Mouse (Mus musculus): ENCODE data around the gene Elovl3.
"Not testable (repeated sequence)": the region's sequence is repeated elsewhere in the genome, so short reads cannot be mapped to it uniquely, and the experiment has no call there.

The Elovl3 gene

DNA sequence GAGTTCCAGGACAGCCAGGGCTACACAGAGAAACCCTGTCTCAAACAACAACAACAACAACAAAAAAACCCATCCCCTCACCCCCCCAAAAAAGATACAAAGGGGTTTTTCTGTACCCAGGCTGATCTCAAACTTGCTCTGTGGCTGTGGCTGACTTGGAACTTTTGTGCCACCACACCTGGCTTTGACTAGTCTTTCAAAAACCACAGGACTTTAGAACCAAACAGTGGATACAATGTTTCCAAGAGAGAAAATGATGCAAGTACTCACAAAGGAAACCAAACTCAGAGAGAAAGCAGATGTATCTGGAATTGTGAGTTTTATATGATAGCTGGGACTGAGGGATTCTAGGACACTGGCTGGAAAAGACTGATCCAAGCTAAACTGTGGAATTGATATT lies 7.0 kb upstream of the Elovl3 start:
- CTCF ChIA-PET = no interaction called here
- POLR2A ChIA-PET = interaction anchor here in 1 of 4 experiments (0.7 kb wide), 1 partner anchor 50 kb away, joined by 3 read pairs; no protein-coding TSS in a partner anchor

DNA sequence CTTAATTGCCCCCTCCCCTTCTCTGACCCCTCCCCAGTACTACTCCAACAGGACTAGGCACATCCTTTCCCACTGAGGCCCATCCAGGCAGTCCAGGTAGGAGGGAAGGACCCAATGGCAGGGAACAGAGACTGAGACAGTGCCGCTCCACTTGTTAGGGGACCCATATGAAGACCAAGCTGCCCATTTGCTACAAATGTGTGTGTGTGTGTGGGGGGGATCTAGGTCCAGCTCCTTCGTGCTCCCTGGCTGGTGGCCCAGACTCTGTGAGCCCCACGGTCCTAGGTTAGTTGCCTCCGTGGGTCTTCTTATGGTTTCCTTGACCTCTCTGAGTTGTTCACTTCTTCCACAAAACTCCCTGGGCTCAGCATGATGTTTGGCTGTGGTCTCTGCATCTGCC lies 5.4 kb upstream of the Elovl3 start:
- ChIA-PET CTCF (no interaction called here), POLR2A (interaction anchor here in 2 of 4 experiments (1.0 to 1.4 kb wide), 2 partner anchors 10 to 26 kb away, joined by 3 to 4 read pairs; partner anchors contain the start of gene Gbf1 (in 1 of the 2))

DNA sequence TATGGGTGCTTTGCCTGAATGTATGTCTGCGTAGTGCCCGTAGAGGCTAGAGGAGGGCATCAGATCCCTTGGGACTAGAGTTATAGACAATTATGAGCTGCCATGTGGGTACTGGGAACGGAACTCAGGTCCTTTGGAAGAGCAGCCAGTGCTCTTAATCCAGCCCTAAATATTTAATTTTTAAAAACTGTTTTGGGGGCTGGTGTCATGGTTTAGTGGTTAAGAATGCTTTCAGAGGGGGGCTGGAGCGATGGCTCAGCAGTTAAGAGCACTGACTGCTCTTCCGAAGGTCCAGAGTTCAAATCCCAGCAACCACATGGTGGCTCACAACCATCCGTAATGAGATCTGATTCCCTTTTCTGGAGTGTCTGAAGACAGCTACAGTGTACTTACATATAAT lies 2.0 kb upstream of the Elovl3 start:
- CTCF ChIA-PET, POLR2A ChIA-PET: not testable (repeated sequence)

DNA sequence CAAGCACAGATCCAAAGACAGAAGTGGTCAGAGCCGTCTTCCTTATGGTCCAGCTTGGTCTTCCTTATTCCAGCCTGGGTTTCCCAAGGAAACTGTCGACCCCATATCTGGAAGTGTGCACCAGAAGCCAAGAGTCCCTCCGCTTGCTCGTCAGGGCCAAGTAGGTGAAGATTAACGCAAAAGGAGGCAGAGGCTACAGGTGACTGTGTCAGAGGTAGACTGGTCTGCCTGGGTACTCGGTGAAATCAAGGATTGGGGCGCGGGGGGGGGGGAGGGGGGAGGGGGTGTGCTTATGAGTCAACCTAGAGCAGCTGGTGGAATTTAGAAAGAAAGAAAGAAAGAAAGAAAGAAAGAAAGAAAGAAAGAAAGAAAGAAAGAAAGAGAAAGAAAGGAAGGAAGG lies 414 bp upstream of the Elovl3 start:
- POLR2A ChIA-PET = interaction anchor here in 3 of 4 experiments (0.6 to 1.6 kb wide), 9 partner anchors 16 to 364 kb away, joined by 3 to 7 read pairs (median 3); partner anchors contain the start of genes Gbf1 (in 1 of the 3) and Pitx3 (in 1 of the 3)
- CTCF ChIA-PET = interaction anchor here in 2 of 4 experiments (0.9 to 1.6 kb wide), 7 partner anchors 117 to 1612 kb away, joined by 3 to 7 read pairs (median 4); partner anchors contain the start of gene Nfkb2 (in 1 of the 2)

DNA sequence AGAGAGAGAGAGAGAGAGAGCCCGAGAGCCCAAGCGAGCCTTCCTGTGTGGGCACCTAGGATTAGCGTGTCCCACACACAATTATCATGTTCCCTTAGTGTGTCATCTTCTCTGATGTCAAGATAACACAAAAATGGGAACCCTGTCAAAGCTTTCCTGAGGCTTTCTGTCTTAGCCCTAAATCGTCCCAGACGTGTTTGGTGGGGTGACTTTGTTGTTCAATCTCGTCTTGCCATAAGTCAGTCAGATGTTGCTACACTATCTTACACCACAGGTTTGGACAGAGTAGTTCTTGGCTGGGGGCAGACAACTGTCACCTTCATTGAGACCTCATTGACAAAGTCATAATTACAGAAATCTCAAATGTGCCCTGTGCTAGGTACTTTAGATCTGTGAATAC lies 880 bp downstream of the Elovl3 start:
- CTCF ChIA-PET = interaction anchor here in 3 of 4 experiments (0.6 to 1.6 kb wide), 6 partner anchors 142 to 328 kb away, joined by 3 to 16 read pairs (median 4); partner anchors contain the start of gene Nfkb2 (in 2 of the 3)
- POLR2A ChIA-PET = interaction anchor here (0.5 to 1.3 kb wide), 5 partner anchors 44 to 931 kb away, joined by 3 read pairs; partner anchors contain the start of gene Actr1a (in 1 of the 4)

DNA sequence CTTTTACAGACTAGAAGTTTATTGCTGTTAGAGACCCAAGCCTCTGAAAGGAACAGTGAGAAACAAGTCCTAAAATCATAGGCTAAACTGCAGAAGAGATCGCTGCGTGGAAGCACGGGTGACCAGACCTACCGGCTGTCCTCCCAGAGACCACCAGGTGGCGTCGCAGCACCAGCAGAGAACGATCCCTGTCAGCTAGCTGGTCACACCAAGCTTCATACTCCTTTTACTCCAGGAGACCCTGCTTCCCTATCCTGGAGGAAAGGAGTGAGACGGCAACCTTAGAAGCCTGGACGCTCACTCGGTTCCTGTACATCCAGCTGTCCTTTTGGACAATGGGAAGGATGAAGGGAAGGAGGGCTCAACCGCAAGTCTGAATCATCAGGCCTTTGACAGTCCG lies 3.6 kb downstream of the Elovl3 start:
- ChIA-PET CTCF (interaction anchor here (0.6 to 4.8 kb wide), 57 partner anchors 9 to 915 kb away, joined by 3 to 67 read pairs (median 4); partner anchors contain the start of genes Gbf1 (in 2 of the 4), Pitx3 (in 2 of the 4), Nfkb2 (in 1 of the 4) and Sufu (in 1 of the 4)), POLR2A (interaction anchor here in 2 of 4 experiments (0.6 to 2.6 kb wide), 15 partner anchors 9 to 262 kb away, joined by 3 to 16 read pairs (median 4); partner anchors contain the start of genes Gbf1 (in 2 of the 2), Fbxl15 (in 1 of the 2), Nolc1 (in 1 of the 2) and Pitx3 (in 1 of the 2))

DNA sequence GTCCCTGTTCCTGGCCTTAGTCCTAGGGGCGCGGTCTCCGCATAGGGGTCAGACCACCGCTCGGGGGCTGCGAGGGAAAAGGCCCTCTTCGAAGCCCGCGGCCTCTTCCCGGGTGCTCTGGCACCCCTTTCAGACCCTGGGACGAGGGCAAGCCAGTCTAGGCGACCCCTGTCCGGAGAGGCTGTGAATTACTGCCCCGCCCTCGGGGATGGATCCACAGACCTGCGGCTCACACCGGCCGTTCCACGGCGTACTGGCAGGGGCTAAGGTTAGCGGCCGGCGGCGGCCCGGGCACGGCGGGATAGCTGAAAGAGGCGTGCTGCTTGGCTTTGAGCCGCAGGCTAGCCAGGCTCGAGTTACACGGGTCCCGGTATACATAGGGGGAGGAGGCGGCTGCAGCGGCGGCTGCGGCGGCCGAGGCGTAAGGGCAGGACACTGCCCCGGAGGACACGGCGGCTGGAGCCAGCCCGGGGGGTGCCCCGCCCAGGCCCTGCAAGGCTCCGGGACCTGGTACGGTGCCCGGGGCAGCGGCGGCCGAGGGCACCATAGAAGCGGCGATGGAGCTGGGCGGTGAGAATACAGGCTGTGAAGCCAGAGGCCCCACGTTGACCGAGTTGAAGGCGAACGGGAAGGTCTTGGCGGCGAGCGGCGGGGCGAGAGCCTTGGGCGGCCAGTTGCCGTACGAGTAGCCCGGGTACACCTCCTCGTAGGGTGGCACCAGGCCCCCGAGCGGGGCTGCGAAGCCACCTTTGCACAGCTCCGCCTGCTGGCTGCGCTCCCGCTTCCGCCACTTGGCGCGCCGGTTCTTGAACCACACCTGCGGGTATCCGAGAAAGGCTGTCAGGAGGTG lies 4.3 kb downstream of the Elovl3 start:
- ChIA-PET CTCF (interaction anchor here (0.6 to 4.8 kb wide), 74 partner anchors 11 to 880 kb away, joined by 3 to 67 read pairs (median 4); partner anchors contain the start of genes Gbf1 (in 2 of the 4), Nfkb2 (in 2 of the 4), Pitx3 (in 2 of the 4) and Sufu (in 1 of the 4)), POLR2A (interaction anchor here in 2 of 4 experiments (0.6 to 2.6 kb wide), 19 partner anchors 8 to 261 kb away, joined by 3 to 16 read pairs (median 4); partner anchors contain the start of genes Gbf1 (in 2 of the 2), Sufu (in 2 of the 2), Fbxl15 (in 1 of the 2) and Nfkb2 (in 1 of the 2))

DNA sequence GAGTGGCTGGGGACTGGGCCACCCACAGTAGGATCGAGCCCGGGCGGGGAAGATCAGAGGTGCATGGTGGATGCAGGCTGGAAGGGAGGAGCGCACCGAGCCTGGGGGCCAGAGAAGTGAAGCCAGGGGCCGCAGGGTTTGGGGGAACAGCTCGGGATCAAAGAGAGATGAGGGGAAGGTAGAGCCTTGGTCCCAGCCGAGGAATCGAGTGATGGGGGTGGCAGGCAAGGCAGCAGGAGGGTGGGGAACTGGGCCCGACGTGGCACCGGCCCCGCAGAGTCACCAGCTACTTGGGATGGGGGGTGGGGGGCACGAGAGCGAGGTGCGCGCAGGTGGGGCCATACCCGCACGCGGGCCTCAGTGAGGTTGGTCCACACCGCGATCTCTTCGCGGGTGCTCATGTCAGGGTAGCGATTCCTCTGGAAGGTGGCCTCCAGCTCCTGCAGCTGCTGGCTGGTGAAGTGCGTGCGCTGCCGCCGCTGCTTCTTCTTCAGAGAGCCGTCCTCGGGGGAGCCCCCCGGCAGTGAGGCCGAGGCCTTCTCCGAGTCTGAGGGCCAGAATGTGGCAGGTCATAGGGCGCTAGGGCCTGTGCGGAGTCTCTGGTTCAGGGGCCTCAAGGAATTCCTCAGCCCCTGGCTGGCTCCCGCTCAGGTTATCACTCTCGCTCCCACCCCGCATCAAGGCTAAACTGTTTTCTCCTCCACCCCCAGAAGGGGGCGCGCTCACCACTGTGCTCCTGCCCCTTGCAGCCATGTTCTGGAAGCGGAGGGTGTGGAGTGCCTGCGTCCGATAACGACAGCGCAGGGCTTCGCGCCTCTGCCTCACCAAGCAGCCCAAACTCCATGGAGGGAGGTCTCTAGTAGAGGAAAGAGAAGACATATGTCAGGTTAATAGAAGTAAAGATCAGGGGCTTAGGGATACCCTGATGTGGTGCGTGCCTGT lies 5.2 kb downstream of the Elovl3 start:
- ChIA-PET POLR2A (interaction anchor here in 2 of 4 experiments (0.6 to 2.6 kb wide), 14 partner anchors 10 to 260 kb away, joined by 3 to 16 read pairs (median 4); partner anchors contain the start of genes Gbf1 (in 2 of the 2), Nfkb2 (in 1 of the 2), Pitx3 (in 1 of the 2) and Sufu (in 1 of the 2)), CTCF (interaction anchor here (0.6 to 4.8 kb wide), 49 partner anchors 10 to 879 kb away, joined by 3 to 67 read pairs (median 6); partner anchors contain the start of genes Gbf1 (in 2 of the 4), Nfkb2 (in 2 of the 4) and Pitx3 (in 2 of the 4))

DNA sequence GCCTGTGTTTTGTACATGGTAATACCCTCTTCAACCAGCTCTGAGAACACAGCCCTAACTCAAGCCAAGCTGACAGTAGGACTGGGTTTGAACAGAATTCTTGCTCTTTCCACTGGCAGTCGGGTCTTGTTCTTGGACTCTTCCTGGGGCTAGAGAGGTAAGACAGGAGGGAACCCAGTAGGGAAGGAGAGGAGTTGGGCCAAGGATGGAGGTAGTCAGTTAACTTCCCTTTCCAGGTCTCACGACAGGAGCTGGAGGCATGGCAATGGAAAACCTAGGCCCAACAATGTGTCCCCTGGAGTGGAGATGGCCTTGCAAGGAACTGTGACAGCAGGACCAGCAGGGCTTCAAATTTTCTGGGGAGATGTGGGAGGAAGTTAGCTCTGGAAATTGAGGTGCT lies 8.6 kb downstream of the Elovl3 start:
- POLR2A ChIA-PET = interaction anchor here in 2 of 4 experiments (0.5 to 1.4 kb wide), 4 partner anchors 38 to 1262 kb away, joined by 3 to 9 read pairs (median 4); no protein-coding TSS in a partner anchor
- CTCF ChIA-PET = interaction anchor here (0.6 to 1.3 kb wide), 9 partner anchors 12 to 1786 kb away, joined by 3 to 8 read pairs (median 3); partner anchors contain the start of genes Nfkb2 (in 2 of the 4) and Gbf1 (in 1 of the 4)

DNA sequence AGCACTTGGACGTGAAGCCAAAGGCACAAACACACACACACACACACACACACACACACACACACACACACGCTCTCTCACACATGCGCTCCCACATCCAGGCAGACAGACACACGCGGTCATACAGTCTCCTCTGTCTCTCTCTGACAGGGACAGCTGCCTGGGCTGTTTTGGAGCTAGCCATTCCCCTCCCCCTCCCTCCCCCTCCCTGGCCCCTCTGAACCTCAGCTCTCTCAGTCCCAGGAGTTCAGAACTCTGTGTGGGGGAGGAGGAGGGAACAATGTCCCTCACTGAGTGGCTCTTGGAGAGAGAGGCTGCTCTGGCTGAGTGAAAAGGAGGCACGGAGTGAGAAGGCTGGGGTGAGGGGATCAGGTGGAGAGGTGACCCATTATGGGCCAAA lies 9.4 kb downstream of the Elovl3 start:
- CTCF ChIA-PET = interaction anchor here (0.6 to 1.3 kb wide), 7 partner anchors 19 to 1785 kb away, joined by 3 to 8 read pairs (median 3); no protein-coding TSS in a partner anchor
- POLR2A ChIA-PET = interaction anchor here in 3 of 4 experiments (0.7 to 1.7 kb wide), 4 partner anchors 11 to 1262 kb away, joined by 3 to 9 read pairs (median 6); partner anchors contain the start of gene Gbf1 (in 1 of the 3)

DNA sequence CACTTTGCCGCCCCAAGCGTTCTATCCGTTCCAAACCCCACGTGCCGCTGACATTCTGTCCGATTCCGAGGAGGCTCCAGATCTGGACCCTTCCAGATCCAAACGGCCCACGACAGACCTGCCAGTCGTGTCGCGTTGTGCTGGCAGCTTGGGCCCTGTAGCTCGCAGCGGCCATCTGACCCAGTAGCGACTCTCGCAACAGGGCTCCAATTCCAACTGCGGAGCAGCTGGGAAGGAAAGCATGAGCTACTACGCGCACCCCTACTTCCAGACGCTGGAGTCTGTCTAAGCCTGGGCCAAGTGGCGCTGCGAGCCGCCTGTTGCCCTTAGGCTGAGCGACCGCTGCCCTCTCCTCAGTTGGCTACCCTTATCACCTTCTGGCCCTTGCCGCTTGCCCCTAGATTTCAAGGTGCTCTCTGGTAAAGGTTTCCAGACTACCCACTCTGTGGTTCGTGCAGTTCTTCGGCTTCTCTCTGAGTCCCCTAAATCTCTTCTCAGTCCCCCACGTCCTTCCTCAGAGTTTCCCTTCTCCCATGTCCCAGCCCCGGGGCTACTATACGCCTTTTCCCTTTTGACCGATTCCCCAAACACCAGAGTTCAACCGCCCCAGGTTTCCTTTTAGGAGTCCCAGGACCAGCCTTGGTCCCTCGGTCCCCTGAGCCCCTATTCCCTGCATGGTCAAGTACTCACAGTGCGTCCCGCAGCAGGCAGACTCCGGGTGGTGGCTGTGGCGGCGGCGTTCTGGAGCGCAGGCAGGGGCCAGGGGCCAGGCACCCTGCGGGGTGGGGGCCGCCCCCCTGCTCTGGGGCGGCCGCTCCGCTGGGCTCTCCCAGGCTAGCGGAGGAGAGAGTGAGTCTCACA lies 16.0 kb downstream of the Elovl3 start, which contains the start of gene Pitx3:
Pitx3 (minus strand) TSS at position 816 of the 861 bp plus-strand sequence.
- CTCF ChIA-PET = interaction anchor here in 3 of 4 experiments (0.7 to 4.6 kb wide), 14 partner anchors 9 to 182 kb away, joined by 3 to 37 read pairs (median 4); partner anchors contain the start of gene Nfkb2 (in 1 of the 3)
- POLR2A ChIA-PET = interaction anchor here (0.5 to 3.0 kb wide), 16 partner anchors 12 to 161 kb away, joined by 3 to 16 read pairs (median 3); partner anchors contain the start of genes Elovl3 (in 2 of the 4) and Nfkb2 (in 1 of the 4)

DNA sequence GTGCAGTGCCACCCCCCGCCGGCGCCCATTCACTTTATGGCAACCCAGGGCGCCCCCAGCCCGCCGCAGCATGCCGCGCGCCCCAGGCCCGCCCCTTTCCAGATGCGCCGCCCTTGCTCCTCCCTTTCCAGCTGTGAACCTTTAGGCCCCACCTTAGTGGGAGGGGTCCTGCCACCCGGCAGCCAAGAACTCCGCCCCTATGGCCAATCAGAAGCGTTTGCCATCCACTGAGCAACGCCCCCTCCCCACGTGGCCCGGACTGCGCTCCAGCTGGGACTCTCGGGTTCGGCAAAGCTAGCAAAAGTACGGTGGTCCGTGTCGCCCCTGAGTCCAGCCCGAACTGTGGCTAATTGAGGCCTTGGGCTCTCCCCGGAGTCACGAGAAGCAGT lies 16.7 kb downstream of the Elovl3 start:
- POLR2A ChIA-PET = interaction anchor here in 3 of 4 experiments (0.7 to 3.0 kb wide), 11 partner anchors 13 to 369 kb away, joined by 3 to 16 read pairs (median 3); partner anchors contain the start of genes Elovl3 (in 1 of the 3) and Nfkb2 (in 1 of the 3)
- CTCF ChIA-PET = interaction anchor here in 3 of 4 experiments (0.6 to 4.6 kb wide), 13 partner anchors 10 to 375 kb away, joined by 3 to 37 read pairs (median 3); partner anchors contain the start of gene Nfkb2 (in 1 of the 3)

DNA sequence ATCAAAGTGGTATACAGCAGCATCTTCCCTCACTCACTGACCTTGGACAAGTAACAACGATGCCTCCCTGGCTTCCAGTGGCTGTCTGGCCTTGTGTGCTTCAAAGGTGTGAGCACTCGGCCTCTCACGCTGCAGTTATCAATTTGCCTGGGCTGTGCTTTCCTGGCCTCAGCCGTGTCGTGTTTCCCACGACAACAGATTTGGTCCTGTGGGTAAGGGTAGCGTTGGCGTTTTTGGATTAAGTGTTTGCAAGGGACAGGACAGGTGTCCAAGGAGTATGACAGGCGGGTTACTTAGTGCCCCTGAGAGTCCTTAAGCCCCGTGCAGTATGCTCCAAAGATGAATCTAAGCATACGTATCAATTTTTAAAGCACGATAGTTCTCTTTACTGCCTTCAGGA lies 17.4 kb downstream of the Elovl3 start:
- POLR2A ChIA-PET = interaction anchor here in 3 of 4 experiments (0.7 to 1.5 kb wide), 6 partner anchors 21 to 368 kb away, joined by 3 to 5 read pairs (median 3); partner anchors contain the start of gene Nfkb2 (in 1 of the 3)
- CTCF ChIA-PET = interaction anchor here in 3 of 4 experiments (0.7 to 4.6 kb wide), 7 partner anchors 13 to 181 kb away, joined by 3 to 37 read pairs (median 4); no protein-coding TSS in a partner anchor

DNA sequence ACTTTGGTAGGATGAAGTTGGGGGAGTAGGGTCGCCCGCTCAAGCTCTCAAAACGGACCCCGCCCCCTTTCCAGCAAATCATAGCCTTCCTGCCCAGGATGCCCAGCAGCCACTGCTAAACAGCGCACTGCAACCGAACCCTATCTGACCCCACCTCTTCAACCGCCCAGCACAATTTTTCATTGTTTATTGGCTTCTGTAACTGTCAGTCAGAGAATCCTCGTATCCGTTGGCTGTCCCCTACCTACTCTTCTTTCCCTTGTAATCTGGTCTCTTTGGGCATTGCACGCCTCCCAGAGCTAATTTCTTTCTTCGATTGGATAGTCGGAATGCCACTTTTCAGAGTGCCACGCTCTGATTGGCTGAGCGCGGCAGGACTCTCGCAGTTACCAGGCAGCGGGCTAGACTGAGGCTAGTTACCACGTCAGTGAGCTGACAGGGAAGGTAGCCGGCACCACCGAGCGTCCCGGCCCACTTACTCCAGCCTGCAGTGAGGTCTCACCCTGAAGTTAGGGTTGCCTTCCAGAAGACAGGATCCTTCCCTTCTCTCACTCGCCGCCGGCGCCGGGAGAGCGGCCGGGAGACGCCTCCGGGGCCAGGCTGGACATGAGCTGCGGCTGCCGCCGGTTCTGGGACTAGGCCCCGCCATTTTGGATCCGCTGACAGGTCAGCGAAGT lies 20.6 kb downstream of the Elovl3 start, which contains the start of gene Gbf1:
Gbf1 (plus strand) TSS at position 383 of the 677 bp plus-strand sequence.
- ChIA-PET POLR2A (interaction anchor here (0.5 to 2.4 kb wide), 49 partner anchors 9 to 864 kb away, joined by 3 to 16 read pairs (median 4); partner anchors contain the start of genes Fbxl15 (in 3 of the 4), Borcs7 (in 1 of the 4), Cuedc2 (in 1 of the 4) and Elovl3 (in 1 of the 4)), CTCF (interaction anchor here (0.5 to 2.3 kb wide), 16 partner anchors 10 to 1102 kb away, joined by 3 to 20 read pairs (median 4); partner anchors contain the start of genes Nfkb2 (in 2 of the 4), Elovl3 (in 1 of the 4) and Sufu (in 1 of the 4))

DNA sequence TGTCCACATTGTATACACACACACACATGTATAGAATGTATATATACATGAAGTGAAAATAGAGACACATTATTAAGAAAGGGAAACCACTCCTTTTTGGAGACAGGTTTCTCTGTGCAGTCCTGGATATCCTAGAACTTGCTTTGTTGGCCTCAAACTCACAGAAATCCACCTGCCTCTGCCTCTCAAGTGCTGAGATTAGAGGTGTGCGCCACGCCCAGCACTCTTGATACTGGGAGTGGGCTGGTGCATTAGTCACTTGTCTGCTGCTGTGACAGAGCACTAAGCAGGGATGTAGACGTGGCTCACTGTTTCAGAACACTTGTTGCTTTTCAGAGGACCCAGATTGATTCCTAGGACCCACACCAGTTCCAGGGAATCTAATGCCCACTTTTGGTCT lies 34.3 kb downstream of the Elovl3 start:
- POLR2A ChIA-PET = no interaction called here

More for the DNA sequence above, 34.3 kb downstream of the Elovl3 start:
- CTCF ChIA-PET = no interaction called here
